Mouse (Mus musculus): ENCODE results near the gene Adgrv1.
A peak's percentile ranks its signal among the peaks of the same experiment; 100 is the strongest.

The Adgrv1 gene

DNA sequence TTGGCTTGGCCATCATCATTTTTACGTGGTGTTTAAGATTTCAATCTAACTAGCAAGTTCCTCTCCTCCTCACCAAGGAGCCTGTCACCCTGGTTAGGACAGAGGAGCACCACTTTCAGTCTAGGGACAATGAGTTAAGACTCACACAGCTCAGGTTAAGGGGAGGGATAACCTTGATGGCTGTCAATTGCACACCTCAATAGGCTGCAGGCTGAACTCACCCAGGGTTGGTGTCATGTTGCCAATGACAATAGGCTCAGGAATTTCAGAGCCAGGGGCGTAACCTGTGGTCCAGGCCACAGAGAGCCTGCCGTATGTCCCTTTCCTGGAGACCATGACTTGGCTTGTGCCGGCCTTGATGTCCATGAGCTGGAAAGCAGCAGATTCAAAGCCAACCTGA, 209.0 kb downstream of the Adgrv1 start:
- DNase-seq (ENCODE audit: low spot score) = no peak

GRCm38 (mm10) chr13:81407881-81408460, 225.0 kb downstream of the Adgrv1 start:
- no peak for DNase-seq (ENCODE audit: low spot score)

DNA sequence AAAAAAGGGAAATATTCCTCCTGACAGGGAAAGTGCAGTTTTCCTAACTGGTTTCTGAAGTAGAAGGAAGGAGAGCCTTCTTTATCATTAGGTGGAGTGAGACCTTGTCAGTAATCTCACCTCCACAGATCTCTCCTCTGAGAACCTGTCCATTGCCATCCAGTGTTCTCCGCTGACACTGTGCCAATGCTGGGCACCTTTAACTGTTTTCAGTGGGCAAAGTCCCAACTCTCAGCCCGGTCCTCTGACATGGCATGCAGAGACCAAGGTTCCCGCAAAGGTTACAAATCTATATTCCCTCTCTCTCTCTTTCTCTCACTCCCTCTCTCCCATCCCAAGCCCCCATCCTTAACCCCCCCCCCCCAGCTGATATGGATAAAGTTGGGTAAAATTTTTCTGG, 230.1 kb downstream of the Adgrv1 start:
- no peak for DNase-seq (ENCODE audit: low spot score)

- no peak for DNase-seq (ENCODE audit: low spot score)
These were observed 230.8 kb downstream of the Adgrv1 start for GRCm38 (mm10) chr13:81402191-81402590.

- DNase-seq (ENCODE audit: low spot score) = no peak
These were observed 231.2 kb downstream of the Adgrv1 start for GRCm38 (mm10) chr13:81401742-81402141.

DNA sequence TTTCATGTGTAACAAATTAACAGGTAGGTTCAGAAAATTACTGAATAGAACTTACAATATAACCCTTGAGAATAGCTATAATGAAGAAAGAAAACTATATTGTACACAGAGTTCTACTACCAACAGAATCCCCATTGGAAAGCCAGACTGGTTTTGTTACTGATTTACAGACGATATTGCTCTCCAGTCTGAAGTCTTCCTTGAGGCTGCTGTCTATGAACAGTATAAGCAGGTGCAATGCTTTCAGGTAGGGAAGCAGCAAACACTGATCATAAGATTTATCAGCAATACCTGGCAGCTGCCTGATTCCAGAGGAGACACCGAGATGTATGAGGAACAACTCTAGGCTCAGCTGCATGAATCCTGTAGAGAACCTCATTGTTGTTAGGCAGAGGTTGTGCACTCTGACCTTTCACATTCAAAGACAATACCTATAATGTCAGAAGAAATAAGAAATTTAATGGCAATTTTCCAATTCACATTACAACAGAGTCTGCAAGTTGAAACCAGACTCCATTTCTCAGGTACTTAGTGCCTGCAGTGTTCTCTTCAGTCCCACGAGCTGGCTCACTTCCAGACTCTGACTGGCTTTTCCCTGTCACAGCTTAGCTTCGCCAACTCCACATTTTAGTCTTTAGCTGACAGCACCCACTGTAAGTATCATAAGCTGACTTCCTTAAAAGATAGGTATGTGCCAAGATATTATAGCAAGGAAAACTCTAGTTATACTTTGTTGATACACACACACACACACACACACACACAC, 247.2 kb downstream of the Adgrv1 start:
- DNase-seq (ENCODE audit: low spot score) = peak; percentile 7

GRCm38 (mm10) chr13:81381835-81382234, 251.1 kb downstream of the Adgrv1 start:
- DNase-seq (ENCODE audit: low spot score) = no peak

DNA sequence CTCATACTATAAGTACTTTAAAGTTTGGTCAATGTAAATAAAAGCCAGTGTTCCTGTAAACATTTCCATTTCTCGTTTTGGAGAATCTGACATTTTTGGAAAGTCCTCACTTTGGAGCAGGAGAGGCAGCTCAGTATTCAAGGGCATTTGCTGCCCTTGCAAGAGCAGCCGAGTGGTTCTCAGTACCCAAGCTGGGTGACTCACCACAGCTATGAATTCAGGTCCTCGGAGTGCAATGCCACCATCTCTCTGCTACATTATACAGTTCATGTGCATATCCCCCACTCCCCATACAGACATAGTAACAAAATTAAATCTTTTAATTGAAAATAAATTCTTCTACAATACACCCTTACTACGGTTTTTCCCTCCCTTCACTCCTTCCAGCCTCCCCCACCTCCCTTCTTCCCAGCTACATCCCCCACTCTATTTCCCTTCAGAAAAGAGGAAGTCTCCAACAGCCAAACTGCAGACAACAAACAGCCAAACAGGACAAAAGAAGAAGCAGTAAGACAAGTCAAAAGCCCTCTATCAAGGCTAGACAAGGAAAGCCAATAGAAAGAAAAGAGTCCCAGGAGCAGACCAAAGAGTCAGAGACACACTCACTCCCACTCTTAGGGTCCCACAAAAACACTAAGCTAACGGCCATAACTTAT, 262.0 kb downstream of the Adgrv1 start:
- no peak for DNase-seq (ENCODE audit: low spot score)

GRCm38 (mm10) chr13:81370196-81370595, 262.8 kb downstream of the Adgrv1 start:
- no peak for DNase-seq (ENCODE audit: low spot score)

GRCm38 (mm10) chr13:81369564-81369963, 263.4 kb downstream of the Adgrv1 start:
- no peak for DNase-seq (ENCODE audit: low spot score)

DNA sequence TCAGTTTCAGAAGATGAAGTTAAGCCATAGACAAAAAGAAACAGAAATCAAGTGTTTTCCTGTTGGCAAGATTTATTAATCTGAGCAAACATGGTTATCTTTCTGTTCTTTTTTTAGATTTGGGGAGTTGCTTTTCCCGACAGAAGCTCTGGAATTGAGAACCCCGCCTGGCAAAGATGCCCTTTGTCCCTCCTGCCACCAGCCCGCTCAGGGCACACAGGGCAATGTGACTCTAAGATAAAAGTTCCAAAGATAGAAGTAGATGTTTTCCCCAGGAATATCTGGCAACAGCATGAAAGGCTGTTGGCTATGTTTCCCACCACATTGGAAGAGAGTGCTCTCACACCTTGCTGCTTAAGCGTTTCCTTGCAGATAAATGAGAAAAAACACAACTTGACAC, 264.0 kb downstream of the Adgrv1 start:
- DNase-seq (ENCODE audit: low spot score) = no peak

GRCm38 (mm10) chr13:81367681-81368376, 265.1 kb downstream of the Adgrv1 start:
- DNase-seq (ENCODE audit: low spot score) = no peak

GRCm38 (mm10) chr13:81360338-81360737, 272.6 kb downstream of the Adgrv1 start:
- no peak for DNase-seq (ENCODE audit: low spot score)

- no peak for DNase-seq (ENCODE audit: low spot score)
These were observed 274.2 kb downstream of the Adgrv1 start for GRCm38 (mm10) chr13:81358766-81359165.

DNA sequence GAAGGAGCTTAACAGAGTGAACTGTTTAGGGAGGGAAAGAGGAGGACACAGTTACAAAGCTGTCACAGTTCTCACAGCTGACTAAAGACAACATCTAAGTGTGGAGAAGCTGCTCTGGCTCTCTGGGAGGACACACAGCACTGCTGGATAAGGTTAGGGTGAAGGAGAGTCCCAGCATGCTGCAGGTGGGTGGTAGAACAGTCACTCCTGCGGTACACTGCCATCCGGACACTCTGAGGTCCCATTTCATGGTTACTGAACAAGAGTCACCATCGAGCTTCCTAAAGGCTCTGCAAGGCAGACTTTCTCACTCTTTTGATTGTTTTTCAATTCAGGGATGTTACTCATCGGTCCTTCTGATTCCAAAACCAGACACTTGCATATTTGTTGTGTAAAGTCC, 274.6 kb downstream of the Adgrv1 start:
- DNase-seq (ENCODE audit: low spot score) = no peak

DNA sequence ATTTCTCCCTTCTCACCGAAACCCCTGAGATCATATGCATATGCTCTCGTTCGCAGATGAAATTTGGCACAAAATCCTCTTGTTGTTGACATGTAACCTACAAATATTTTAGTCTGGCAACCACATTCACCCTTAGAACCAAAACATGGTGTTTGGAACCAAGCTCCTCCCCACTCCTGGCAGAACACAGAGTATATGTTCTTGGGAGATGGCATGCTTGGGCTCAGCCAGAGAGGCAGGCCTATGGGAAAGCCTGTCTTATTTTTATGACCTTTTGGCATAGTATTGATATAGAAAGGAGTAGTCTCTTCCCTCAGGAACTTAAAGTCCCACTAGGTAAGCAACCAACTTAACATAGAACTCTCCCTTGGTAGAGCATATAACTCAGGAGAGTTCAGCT, 275.7 kb downstream of the Adgrv1 start:
- DNase-seq (ENCODE audit: low spot score) = no peak

GRCm38 (mm10) chr13:81354587-81354986, 278.4 kb downstream of the Adgrv1 start:
- no peak for DNase-seq (ENCODE audit: low spot score)

- DNase-seq (ENCODE audit: low spot score) = no peak
These were observed 280.7 kb downstream of the Adgrv1 start for GRCm38 (mm10) chr13:81352296-81352695.

DNA sequence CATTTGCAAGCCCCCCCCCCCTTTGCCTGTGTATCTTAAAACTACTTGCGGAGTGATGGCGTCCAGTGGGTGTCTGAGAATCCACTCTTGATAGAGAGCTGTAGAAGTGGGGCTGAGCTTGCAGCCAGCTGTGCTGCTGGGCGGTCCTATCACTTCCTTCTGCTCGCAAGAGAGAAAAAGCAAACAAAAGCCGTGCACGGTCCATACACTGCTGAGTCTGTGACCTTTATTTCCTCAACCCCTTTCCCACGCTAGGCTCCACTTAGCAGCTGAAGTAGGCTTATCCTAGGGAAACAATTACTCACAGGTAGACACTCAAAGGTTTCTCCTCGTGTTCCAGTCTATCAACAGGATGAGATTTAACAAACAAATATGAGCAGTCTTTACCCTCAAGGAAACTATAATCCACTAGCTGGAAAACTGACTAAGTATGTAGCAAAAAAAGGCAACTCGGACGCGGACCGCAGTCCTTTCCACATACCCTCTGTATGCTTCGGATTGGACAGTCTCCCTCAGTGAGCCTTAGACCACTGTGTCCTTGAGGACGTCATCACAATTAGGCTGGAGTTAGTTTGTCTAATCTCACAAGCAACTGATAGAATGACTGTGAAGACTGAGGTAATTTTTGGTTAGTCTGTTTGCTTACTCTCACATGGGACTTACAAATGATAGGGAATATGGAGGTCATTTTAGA, 281.3 kb downstream of the Adgrv1 start:
- no peak for DNase-seq (ENCODE audit: low spot score)

GRCm38 (mm10) chr13:81347261-81347980, 285.5 kb downstream of the Adgrv1 start:
- no peak for DNase-seq (ENCODE audit: low spot score)

- no peak for DNase-seq (ENCODE audit: low spot score)
These were observed 289.9 kb downstream of the Adgrv1 start for GRCm38 (mm10) chr13:81342987-81343596.

Data from left cerebral cortex, adult 11 months (tissue).